Mouse (Mus musculus) hindbrain, embryonic 11.5 days (tissue): ENCODE measurements around the gene Mef2c. TPM values are rescaled to one million over a fixed set of nuclear protein-coding genes. Genes with fewer than 3 reads are reported as not detected.

ENCODE experiments used
- ATAC-seq: fragments of 200-750 bp; cut with Nextera tagmentation; 2 replicates; pipeline ENCODE4 v1.8.0; 2017; ENCODE audit warnings: mild to moderate bottlenecking, moderate TSS enrichment, moderate library complexity; ENCODE audit not compliant: low FRiP score
- DNase-seq: peaks from one replicate; pipeline ENCODE4 v3.0.0-alpha.2; 2015; ENCODE audit warnings: low spot score
- H3K27ac ChIP-seq: fragments of 300-500 bp; sonication (generic); 2 replicates; pipeline ENCODE4 v1.5.1; 2014; ENCODE audit warnings: mild to moderate bottlenecking, low read depth, low read length
- H3K27me3 ChIP-seq: fragments of 300-500 bp; sonication (generic); 2 replicates; pipeline ENCODE4 v1.6.1; 2014; ENCODE audit warnings: mild to moderate bottlenecking, low read length, moderate library complexity, mixed read lengths; ENCODE audit not compliant: control insufficient read depth, insufficient read depth
- H3K36me3 ChIP-seq: fragments of 300-500 bp; sonication (generic); 2 replicates; pipeline ENCODE4 v1.6.1; 2014; ENCODE audit warnings: mild to moderate bottlenecking, low read length, moderate library complexity, mixed read lengths; ENCODE audit not compliant: control insufficient read depth, insufficient read depth
- H3K4me1 ChIP-seq: fragments of 300-500 bp; sonication (generic); replicated peaks from 2 replicates; pipeline ENCODE4 v1.6.1; 2014; ENCODE audit warnings: low read length, mixed read lengths; ENCODE audit not compliant: control insufficient read depth, insufficient read depth
- H3K4me2 ChIP-seq: fragments of 300-500 bp; sonication (generic); replicated peaks from 2 replicates; pipeline ENCODE4 v1.6.1; 2014; ENCODE audit warnings: mild to moderate bottlenecking, low read depth, low read length
- H3K4me3 ChIP-seq: fragments of 300-500 bp; sonication (generic); 2 replicates; pipeline ENCODE4 v1.5.1; 2014; ENCODE audit warnings: low read depth, low read length
- H3K9ac ChIP-seq: fragments of 300-500 bp; sonication (generic); 2 replicates; pipeline ENCODE4 v1.6.1; 2014; ENCODE audit warnings: low read depth, low read length
- H3K9me3 ChIP-seq: fragments of 300-500 bp; sonication (generic); 2 replicates; pipeline ENCODE4 v1.6.1; 2016; ENCODE audit warnings: low read length; ENCODE audit not compliant: control insufficient read depth
- WGBS: fragments of 180-500 bp; shearing (Covaris S2); extraction: QIAGEN DNeasy Blood & Tissue Kit; methylation state at CpG from one replicate; pipeline ENCODE4 v1.1.7; 2014; 5-methylcytosine and 5-hydroxymethylcytosine counted together
- polyA plus RNA-seq: library from polyadenylated mRNA; unstranded; fragments of >200 nt; fragmentation: Nextera tagmentation; extraction: Ambion mirVana; gene quantifications from 2 replicates; pipeline ENCODE4 v1.2.1, GENCODE M21; 2014

The Mef2c gene
- polyA plus RNA-seq, 1 experiment from 2014 or later: 18.7 TPM

- Histone ChIP-seq H3K4me2 (peak overlapping the region; percentile 62), H3K4me1 (no peaks in the 10 kb centered on the region), H3K27ac (peak overlapping the region; percentile 24; the same call in 1 of the 2 replicates), H3K9me3 (no peaks in the 10 kb centered on the region), H3K4me3 (peak overlapping the region; percentile 47), H3K9ac (peak overlapping the region; percentile 70), H3K27me3 (no peaks in the 10 kb centered on the region), H3K36me3 (no peaks in the 10 kb centered on the region)
- peak; percentile 95 for ATAC-seq
- DNase-seq: peak; percentile 80
- 1% methylated on average over 27 of the region's 27 CpGs for WGBS
Measured at GRCm38 (mm10) chr13:83517660-83518609, 14.1 kb downstream of the Mef2c start.

- ATAC-seq (no peak), DNase-seq (no peak)
- no peak overlapping the region for H3K4me3 ChIP-seq
- WGBS: 61% methylated on average over 4 of the region's 4 CpGs
- no peaks in the 10 kb centered on the region for H3K27me3 ChIP-seq
- H3K36me3 ChIP-seq: no peaks in the 10 kb centered on the region
- no peak overlapping the region for H3K4me2 ChIP-seq
- no peak overlapping the region for H3K9ac ChIP-seq
- no peak overlapping the region for H3K27ac ChIP-seq
- no peaks in the 10 kb centered on the region for H3K9me3 ChIP-seq
- no peaks in the 10 kb centered on the region for H3K4me1 ChIP-seq
Measured at GRCm38 (mm10) chr13:83520807-83521206, 17.0 kb downstream of the Mef2c start.

GRCm38 (mm10) chr13:83523232-83523969, 19.6 kb downstream of the Mef2c start:
- 2% methylated on average over 35 of the region's 35 CpGs for WGBS
- H3K27me3 ChIP-seq: no peaks in the 10 kb centered on the region
- H3K27ac ChIP-seq: no peak overlapping the region
- H3K9ac ChIP-seq: peak overlapping the region; percentile 54; the same call in 1 of the 2 replicates
- DNase-seq: peak; percentile 69
- no peaks in the 10 kb centered on the region for H3K9me3 ChIP-seq
- H3K36me3 ChIP-seq: no peaks in the 10 kb centered on the region
- H3K4me3 ChIP-seq: peak overlapping the region; percentile 62
- ATAC-seq: peak; percentile 84
- peak overlapping the region; percentile 83 for H3K4me2 ChIP-seq
- H3K4me1 ChIP-seq: no peaks in the 10 kb centered on the region

GRCm38 (mm10) chr13:83524159-83524901, 20.5 kb downstream of the Mef2c start:
- Histone ChIP-seq H3K27ac (no peak overlapping the region; the same call in 1 of the 2 replicates), H3K36me3 (no peaks in the 10 kb centered on the region), H3K4me3 (peak overlapping the region; percentile 62), H3K9me3 (no peaks in the 10 kb centered on the region), H3K4me1 (no peaks in the 10 kb centered on the region), H3K4me2 (peak overlapping the region; percentile 83), H3K27me3 (no peaks in the 10 kb centered on the region), H3K9ac (peak overlapping the region; percentile 54)
- peak; percentile 86 for DNase-seq
- ATAC-seq: peak; percentile 81
- under 1% methylated on average over 43 of the region's 43 CpGs for WGBS

- Histone ChIP-seq H3K27me3 (no peaks in the 10 kb centered on the region), H3K9ac (no peak overlapping the region; the same call in 1 of the 2 replicates), H3K9me3 (no peaks in the 10 kb centered on the region), H3K4me3 (peak overlapping the region; percentile 62), H3K4me2 (peak overlapping the region; percentile 83), H3K4me1 (no peaks in the 10 kb centered on the region), H3K27ac (no peak overlapping the region), H3K36me3 (no peaks in the 10 kb centered on the region)
- WGBS: 20% methylated on average over 7 of the region's 7 CpGs
- DNase-seq: peak; percentile 19
- no peak for ATAC-seq
Measured at GRCm38 (mm10) chr13:83524902-83525715, 21.3 kb downstream of the Mef2c start.

GRCm38 (mm10) chr13:83525716-83526005, 21.8 kb downstream of the Mef2c start:
- H3K27ac ChIP-seq: no peak overlapping the region
- no peaks in the 10 kb centered on the region for H3K27me3 ChIP-seq
- H3K4me3 ChIP-seq: 0 out of 2 replicates have a peak overlapping the region, but pooled peaks have one; percentile 3
- DNase-seq (no peak), ATAC-seq (no peak)
- no peaks in the 10 kb centered on the region for H3K36me3 ChIP-seq
- H3K4me2 ChIP-seq: no peak overlapping the region
- no peaks in the 10 kb centered on the region for H3K9me3 ChIP-seq
- no peak overlapping the region for H3K9ac ChIP-seq
- WGBS: 49% methylated on average over 2 of the region's 2 CpGs
- no peaks in the 10 kb centered on the region for H3K4me1 ChIP-seq

- Histone ChIP-seq H3K36me3 (no peaks in the 10 kb centered on the region), H3K4me3 (no peak overlapping the region), H3K4me1 (no peaks in the 10 kb centered on the region), H3K27ac (no peak overlapping the region), H3K27me3 (no peaks in the 10 kb centered on the region), H3K4me2 (no peak overlapping the region), H3K9me3 (no peaks in the 10 kb centered on the region), H3K9ac (no peak overlapping the region)
- whole genome bisulfite sequencing: 50% methylated on average over 6 of the region's 6 CpGs
- no peak for DNase-seq
- ATAC-seq: no peak
Measured at GRCm38 (mm10) chr13:83526066-83526465, 22.2 kb downstream of the Mef2c start.

GRCm38 (mm10) chr13:83527921-83528320, 24.1 kb downstream of the Mef2c start:
- H3K9ac ChIP-seq: no peak overlapping the region
- DNase-seq (no peak), ATAC-seq (no peak)
- no peaks in the 10 kb centered on the region for H3K9me3 ChIP-seq
- no peak overlapping the region for H3K27ac ChIP-seq
- no peak overlapping the region for H3K4me2 ChIP-seq
- no peaks in the 10 kb centered on the region for H3K4me1 ChIP-seq
- WGBS: 70% methylated on average over 9 of the region's 9 CpGs
- no peaks in the 10 kb centered on the region for H3K27me3 ChIP-seq
- H3K4me3 ChIP-seq: no peak overlapping the region
- no peaks in the 10 kb centered on the region for H3K36me3 ChIP-seq
